Mouse (Mus musculus) heart, embryonic 14.5 days (tissue): ENCODE data around the gene Fut7. TPM values are rescaled to one million over a fixed set of nuclear protein-coding genes. Genes with fewer than 3 reads are reported as not detected.

Source experiments
- ATAC-seq: fragments of 200-750 bp; cut with Nextera tagmentation; 2 replicates; pipeline ENCODE4 v1.8.0; 2017; ENCODE audit warnings: low read depth, moderate TSS enrichment; ENCODE audit not compliant: insufficient number of reproducible peaks, insufficient read depth, low FRiP score
- H3K27ac ChIP-seq, 2 experiments: fragments of 200-500 bp in 1 of 2; fragments of 300-500 bp in 1 of 2; sonication (generic) in 1 of 2; replicated peaks in 1 of 2; 2 replicates each; pipeline ENCODE4 v1.5.1; 2012 to 2014; ENCODE audit warnings: low read depth in 2 of 2, low read length in 2 of 2, control low read depth in 1 of 2, mild to moderate bottlenecking in 1 of 2, mixed read lengths in 1 of 2; ENCODE audit not compliant: control insufficient read depth in 1 of 2, insufficient read depth in 1 of 2
- H3K27me3 ChIP-seq: fragments of 300-500 bp; sonication (generic); 2 replicates; pipeline ENCODE4 v1.6.1; 2014; ENCODE audit warnings: mild to moderate bottlenecking, low read length, control low read depth; ENCODE audit not compliant: control insufficient read depth, insufficient read depth
- H3K36me3 ChIP-seq: fragments of 300-500 bp; sonication (generic); 2 replicates; pipeline ENCODE4 v1.6.1; 2014; ENCODE audit warnings: mild to moderate bottlenecking, control low read depth, low read length, mixed read lengths; ENCODE audit not compliant: control insufficient read depth, insufficient read depth
- H3K4me1 ChIP-seq, 2 experiments: fragments of 200-500 bp in 1 of 2; fragments of 300-500 bp in 1 of 2; sonication (generic) in 1 of 2; 2 replicates each; pipeline ENCODE4 v1.6.1; 2012 to 2014; ENCODE audit warnings: low read length in 2 of 2, control low read depth in 1 of 2, mixed read lengths in 1 of 2; ENCODE audit not compliant: control insufficient read depth in 2 of 2, insufficient read depth in 2 of 2
- H3K4me2 ChIP-seq: fragments of 300-500 bp; sonication (generic); 2 replicates; pipeline ENCODE4 v1.6.1; 2014; ENCODE audit warnings: mild to moderate bottlenecking, low read length
- H3K4me3 ChIP-seq, 2 experiments: fragments of 200-500 bp in 1 of 2; fragments of 300-500 bp in 1 of 2; sonication (generic) in 1 of 2; 2 replicates each; pipeline ENCODE4 v1.5.1; 2012 to 2014; ENCODE audit warnings: low read length in 2 of 2, mild to moderate bottlenecking in 2 of 2, control low read depth in 1 of 2, low read depth in 1 of 2, moderate library complexity in 1 of 2; ENCODE audit not compliant: control insufficient read depth in 1 of 2, insufficient read depth in 1 of 2
- H3K9ac ChIP-seq: fragments of 300-500 bp; sonication (generic); 2 replicates; pipeline ENCODE4 v1.6.1; 2014; ENCODE audit warnings: mild to moderate bottlenecking, low read length
- H3K9me3 ChIP-seq: fragments of 300-500 bp; sonication (generic); 2 replicates; pipeline ENCODE4 v1.6.1; 2016; ENCODE audit warnings: low read length, control low read depth; ENCODE audit not compliant: control insufficient read depth
- WGBS: fragments of 180-500 bp; shearing (Covaris S2); extraction: QIAGEN DNeasy Blood & Tissue Kit; methylation state at CpG from one replicate; pipeline ENCODE4 v1.1.7; 2014; 5-methylcytosine and 5-hydroxymethylcytosine counted together
- polyA plus RNA-seq: library from polyadenylated mRNA; unstranded; fragments of >200 nt; fragmentation: Nextera tagmentation; extraction: Ambion mirVana; gene quantifications from 2 replicates; pipeline ENCODE4 v1.2.1, GENCODE M21; 2014

Fut7 gene
- polyA plus RNA-seq, 1 experiment from 2014 or later = 0.14 TPM

DNA sequence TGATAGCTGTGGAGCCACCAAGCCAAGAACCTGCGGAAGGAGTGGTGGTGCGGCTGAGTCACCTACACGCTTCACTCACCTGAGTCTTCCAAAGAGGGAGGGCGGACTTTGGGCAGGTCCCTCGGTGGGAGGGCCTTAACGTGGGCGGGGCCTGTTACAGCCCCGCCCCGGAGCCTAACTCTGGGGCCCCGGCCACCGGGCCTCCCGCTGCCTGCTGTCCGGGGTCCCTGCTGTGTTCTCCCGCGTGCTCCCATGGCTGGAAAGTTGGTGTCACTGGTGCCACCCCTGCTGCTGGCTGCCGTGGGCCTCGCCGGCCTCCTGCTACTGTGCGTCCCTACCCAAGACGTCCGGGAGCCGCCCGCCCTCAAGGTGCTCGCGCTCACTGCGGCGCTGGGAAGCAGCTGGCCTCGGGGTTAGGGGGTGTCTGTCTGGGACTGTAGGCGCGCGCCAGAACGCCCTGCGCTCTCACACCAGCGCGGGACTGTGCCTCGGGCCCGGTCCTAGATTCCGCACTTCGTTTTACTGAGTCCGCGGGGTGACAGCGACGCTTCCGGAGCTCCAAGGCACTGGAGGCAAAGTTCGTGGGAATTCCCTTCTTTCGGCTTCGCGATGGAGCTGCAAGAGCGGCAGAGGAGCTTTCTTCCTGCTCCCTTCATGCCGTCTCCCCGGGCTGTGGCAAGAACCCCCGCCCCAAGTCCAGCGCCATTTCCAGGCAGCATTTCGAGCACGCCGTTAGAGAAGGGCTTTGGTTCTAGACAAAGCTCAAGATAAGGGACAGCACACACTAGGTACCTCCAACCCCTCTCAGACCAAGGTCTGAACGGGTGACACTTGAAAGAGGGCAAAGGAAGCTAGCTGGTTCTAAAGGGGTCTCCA lies 27.1 kb upstream of the Fut7 start, which contains the start of gene Entpd2:
TSS of gene Entpd2 (plus strand) at position 154 of the 876 bp plus-strand sequence.
- H3K27me3 ChIP-seq = peaks cover 72% of the 10 kb centered on the region

GRCm38 (mm10) chr2:25396597-25396983 lies 26.5 kb upstream of the Fut7 start:
- ATAC-seq = no peak
- H3K4me3 ChIP-seq = peak overlapping the region in 1 of 2 experiments; percentile 34; a peak in 1 of 4 replicates

More for the DNA sequence above, 27.1 kb upstream of the Fut7 start, which contains the start of gene Entpd2:
- H3K4me1 ChIP-seq = peaks cover 9 to 18% of the 10 kb centered on the region in 2 experiments
- 2% methylated on average over 57 of the region's 57 CpGs for WGBS
- H3K9ac ChIP-seq = peak within 1 kb of the TSS; percentile 40; the same call in 1 of the 2 replicates
- H3K4me3 ChIP-seq = peak within 1 kb of the TSS; percentile 30 to 34
- peak within 1 kb of the TSS; percentile 66 for H3K4me2 ChIP-seq
- no peaks in the 10 kb centered on the region for H3K9me3 ChIP-seq
- ATAC-seq = peak; percentile 57
- H3K36me3 ChIP-seq = no peaks in the 10 kb centered on the region
- H3K27ac ChIP-seq = no peak within 1 kb of the TSS

GRCm38 (mm10) chr2:25397010-25397409 lies 26.1 kb upstream of the Fut7 start:
- Histone ChIP-seq H3K9me3 (no peaks in the 10 kb centered on the region), H3K27me3 (peaks cover 76% of the 10 kb centered on the region), H3K36me3 (no peaks in the 10 kb centered on the region), H3K9ac (no peak overlapping the region), H3K4me2 (no peak overlapping the region), H3K27ac (no peak overlapping the region), H3K4me3 (no peak overlapping the region), H3K4me1 (peaks cover 9 to 18% of the 10 kb centered on the region in 2 experiments)
- WGBS = 53% methylated on average over 1 of the region's 1 CpGs
- ATAC-seq = no peak

More at GRCm38 (mm10) chr2:25396597-25396983, 26.5 kb upstream of the Fut7 start:
- peaks cover 76% of the 10 kb centered on the region for H3K27me3 ChIP-seq
- H3K27ac ChIP-seq = no peak overlapping the region
- peaks cover 9 to 18% of the 10 kb centered on the region in 2 experiments for H3K4me1 ChIP-seq
- peak overlapping the region; percentile 66 for H3K4me2 ChIP-seq
- 34% methylated on average over 3 of the region's 3 CpGs for WGBS
- H3K9me3 ChIP-seq = no peaks in the 10 kb centered on the region
- H3K36me3 ChIP-seq = no peaks in the 10 kb centered on the region
- H3K9ac ChIP-seq = no peak overlapping the region; the same call in 1 of the 2 replicates

GRCm38 (mm10) chr2:25398065-25398464 lies 25.0 kb upstream of the Fut7 start:
- no peak overlapping the region for H3K27ac ChIP-seq
- H3K4me3 ChIP-seq = no peak overlapping the region
- no peak overlapping the region for H3K4me2 ChIP-seq
- no peak for ATAC-seq
- H3K4me1 ChIP-seq = peaks cover 9 to 24% of the 10 kb centered on the region in 2 experiments
- 86% methylated on average over 7 of the region's 7 CpGs for WGBS
- H3K27me3 ChIP-seq = peaks cover 86% of the 10 kb centered on the region
- H3K36me3 ChIP-seq = no peaks in the 10 kb centered on the region
- H3K9ac ChIP-seq = no peak overlapping the region
- no peaks in the 10 kb centered on the region for H3K9me3 ChIP-seq

DNA sequence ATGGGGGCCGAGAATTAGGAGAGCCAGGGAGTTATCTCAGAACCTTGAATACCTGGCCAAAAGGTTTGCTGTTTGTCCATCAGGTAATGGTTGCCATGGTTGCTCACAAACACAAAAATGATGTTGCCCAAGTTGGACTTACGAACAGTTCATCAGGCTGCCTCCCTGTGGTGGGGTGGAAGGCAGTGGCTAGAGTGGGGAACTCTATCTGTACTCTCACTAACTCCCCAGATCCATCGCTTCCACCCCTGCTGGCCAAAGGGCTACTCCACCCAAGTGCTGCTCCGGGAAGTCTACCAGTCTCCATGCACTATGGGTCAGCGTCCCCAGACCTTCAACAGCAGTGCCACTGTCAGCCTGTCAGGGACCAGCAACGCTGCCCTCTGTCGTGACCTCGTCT lies 24.0 kb upstream of the Fut7 start, which contains the start of gene Npdc1:
TSS of gene Npdc1 (plus strand) at position 301 of the 400 bp plus-strand sequence.
- no peak for ATAC-seq
- H3K36me3 ChIP-seq = no peaks in the 10 kb centered on the region
- H3K4me1 ChIP-seq = peaks cover 9 to 24% of the 10 kb centered on the region in 2 experiments
- no peak within 1 kb of the TSS for H3K4me3 ChIP-seq
- H3K27me3 ChIP-seq = peaks cover 96% of the 10 kb centered on the region
- no peak within 1 kb of the TSS for H3K9ac ChIP-seq
- no peak within 1 kb of the TSS for H3K27ac ChIP-seq
- WGBS = 53% methylated on average over 8 of the region's 8 CpGs
- H3K9me3 ChIP-seq = no peaks in the 10 kb centered on the region
- H3K4me2 ChIP-seq = no peak within 1 kb of the TSS

GRCm38 (mm10) chr2:25400291-25400690 lies 22.8 kb upstream of the Fut7 start:
- peaks cover 93% of the 10 kb centered on the region for H3K27me3 ChIP-seq
- H3K4me3 ChIP-seq = no peak overlapping the region
- 18% methylated on average over 16 of the region's 16 CpGs for WGBS
- no peak overlapping the region for H3K27ac ChIP-seq
- no peaks in the 10 kb centered on the region for H3K9me3 ChIP-seq
- no peak for ATAC-seq
- H3K4me2 ChIP-seq = peak overlapping the region; percentile 22; the same call in 1 of the 2 replicates
- no peaks in the 10 kb centered on the region for H3K36me3 ChIP-seq
- peaks cover 2 to 16% of the 10 kb centered on the region in 2 experiments; a peak in 3 of 4 replicates for H3K4me1 ChIP-seq
- no peak overlapping the region for H3K9ac ChIP-seq

GRCm38 (mm10) chr2:25400764-25401163 lies 22.3 kb upstream of the Fut7 start:
- H3K9me3 ChIP-seq = no peaks in the 10 kb centered on the region
- H3K27me3 ChIP-seq = peaks cover 89% of the 10 kb centered on the region
- H3K4me1 ChIP-seq = peaks cover under 1 to 13% of the 10 kb centered on the region in 2 experiments; a peak in 3 of 4 replicates
- 2% methylated on average over 17 of the region's 17 CpGs for WGBS
- H3K36me3 ChIP-seq = no peaks in the 10 kb centered on the region
- H3K4me3 ChIP-seq = no peak overlapping the region
- no peak overlapping the region for H3K9ac ChIP-seq
- no peak overlapping the region for H3K27ac ChIP-seq
- ATAC-seq = no peak
- H3K4me2 ChIP-seq = peak overlapping the region; percentile 22; the same call in 1 of the 2 replicates
